Mouse (Mus musculus) spleen, adult 2 months (tissue): ENCODE results near the gene Pdpn.

Source experiments
- CTCF ChIP-seq: fragments of 200-500 bp; IDR thresholded peaks from 2 replicates; pipeline ENCODE4 v1.5.1; 2011; ENCODE audit warnings: mild to moderate bottlenecking, inconsistent platforms; ENCODE audit not compliant: insufficient read depth, insufficient read length, insufficient replicate concordance; ENCODE audit errors: extremely low read depth
- POLR2A ChIP-seq: fragments of 200-500 bp; IDR thresholded peaks from 2 replicates; pipeline ENCODE4 v1.6.1; 2011; ENCODE audit warnings: low read depth, low read length, inconsistent platforms

GRCm38 (mm10) chr4:143348678-143349077 lies 49.3 kb upstream of the Pdpn start:
- TF ChIP-seq CTCF (no peak), POLR2A (no peak)
